Mouse (Mus musculus) CH12.LX (cell line): ENCODE measurements around the gene Dnah3. TPM values are rescaled to one million over a fixed set of nuclear protein-coding genes. Genes with fewer than 3 reads are reported as not detected.

Experiments used
- DNase-seq: peaks from one replicate; pipeline ENCODE4 v3.0.0-alpha.2; 2013; ENCODE audit errors: extremely low read depth
- H3K27ac ChIP-seq: 2 replicates; pipeline ENCODE4 v1.5.1; 2012; ENCODE audit warnings: low read depth, mild to moderate bottlenecking, control low read depth, moderate library complexity; ENCODE audit not compliant: insufficient read depth
- H3K27me3 ChIP-seq: replicated peaks from 2 replicates; pipeline ENCODE3; 2012; ENCODE audit warnings: inconsistent platforms
- H3K36me3 ChIP-seq, 2 experiments: replicated peaks in 1 of 2; 2 replicates each; pipeline versions ENCODE3 to v1.6.1; 2012; ENCODE audit warnings: inconsistent platforms in 1 of 2, low read length in 1 of 2, mild to moderate bottlenecking in 1 of 2, mixed read lengths in 1 of 2, moderate library complexity in 1 of 2; ENCODE audit not compliant: control insufficient read depth in 1 of 2, insufficient read depth in 1 of 2
- H3K4me1 ChIP-seq, 2 experiments: 2 replicates each; pipeline ENCODE4 v1.6.1; 2012; ENCODE audit warnings: inconsistent platforms in 1 of 2, moderate library complexity in 1 of 2; ENCODE audit not compliant: insufficient read depth in 2 of 2, control insufficient read depth in 1 of 2
- H3K4me2 ChIP-seq: 2 replicates; pipeline ENCODE4 v1.6.1; 2012; ENCODE audit warnings: low read depth, mild to moderate bottlenecking, control low read depth; ENCODE audit not compliant: poor library complexity, insufficient read depth, severe bottlenecking
- H3K4me3 ChIP-seq, 3 experiments: fragments of 150-350 bp in 1 of 3; sonication (generic) in 1 of 3; replicated peaks in 1 of 3; 2 replicates each; pipeline versions ENCODE3 to v1.5.1; 2011 to 2012; ENCODE audit warnings: low read depth in 2 of 3, low read length in 2 of 3, mild to moderate bottlenecking in 2 of 3, moderate library complexity in 2 of 3, control low read depth in 1 of 3, improper control_type of control experiment in 1 of 3, inconsistent platforms in 1 of 3, mixed read lengths in 1 of 3; ENCODE audit not compliant: poor library complexity in 1 of 3
- H3K79me2 ChIP-seq: replicated peaks from 2 replicates; pipeline ENCODE4 v1.6.1; 2012; ENCODE audit warnings: mild to moderate bottlenecking, moderate library complexity; ENCODE audit not compliant: control insufficient read depth, poor library complexity, insufficient read depth, severe bottlenecking; ENCODE audit errors: extremely low read depth
- H3K9ac ChIP-seq: 2 replicates; pipeline ENCODE4 v1.6.1; 2012; ENCODE audit warnings: low read depth, mild to moderate bottlenecking, control low read depth, moderate library complexity; ENCODE audit not compliant: insufficient read depth
- H3K9me3 ChIP-seq: replicated peaks from 2 replicates; pipeline ENCODE3; 2012; ENCODE audit warnings: low read length, inconsistent platforms, mixed read lengths
- BHLHE40 ChIP-seq: IDR thresholded peaks from 2 replicates; pipeline ENCODE4 v1.6.1; 2011; ENCODE audit warnings: mild to moderate bottlenecking, low read depth, low read length, improper control_type of control experiment
- CHD2 ChIP-seq: IDR thresholded peaks from 2 replicates; pipeline ENCODE4 v1.6.1; 2011; ENCODE audit warnings: low read length, improper control_type of control experiment
- CTCF ChIP-seq, 2 experiments: IDR thresholded peaks in 1 of 2; conservative IDR thresholded peaks in 1 of 2; 2 replicates each; pipeline ENCODE4 v1.5.1; 2011 to 2012; ENCODE audit warnings: low read depth in 2 of 2, low read length in 2 of 2, improper control_type of control experiment in 1 of 2, inconsistent platforms in 1 of 2, mild to moderate bottlenecking in 1 of 2, moderate library complexity in 1 of 2
- EP300 ChIP-seq: IDR thresholded peaks from 2 replicates; pipeline ENCODE4 v1.6.1; 2011; ENCODE audit warnings: low read length, improper control_type of control experiment
- ETS1 ChIP-seq: conservative IDR thresholded peaks from 2 replicates; pipeline ENCODE4 v1.6.1; 2012; ENCODE audit warnings: low read depth, mild to moderate bottlenecking, inconsistent platforms, low read length, improper control_type of control experiment, moderate library complexity
- GABPA ChIP-seq: IDR thresholded peaks from 2 replicates; pipeline ENCODE4 v1.6.1; 2012; ENCODE audit warnings: low read depth, low read length, improper control_type of control experiment, inconsistent platforms; ENCODE audit not compliant: insufficient replicate concordance
- HCFC1 ChIP-seq: IDR thresholded peaks from 2 replicates; pipeline ENCODE4 v1.6.1; 2012; ENCODE audit warnings: low read depth, mild to moderate bottlenecking, inconsistent platforms, low read length, improper control_type of control experiment
- IRF4 ChIP-seq: IDR thresholded peaks from 2 replicates; pipeline ENCODE4 v1.6.1; 2014; ENCODE audit warnings: low read depth, mild to moderate bottlenecking, inconsistent platforms, low read length, improper control_type of control experiment
- JUN ChIP-seq: IDR thresholded peaks from 2 replicates; pipeline ENCODE4 v1.6.1; 2011; ENCODE audit warnings: low read depth, mild to moderate bottlenecking, low read length, improper control_type of control experiment, moderate library complexity; ENCODE audit not compliant: insufficient read depth
- JUND ChIP-seq: conservative IDR thresholded peaks from 2 replicates; pipeline ENCODE4 v1.6.1; 2011; ENCODE audit warnings: low read depth, low read length, improper control_type of control experiment
- MAFK ChIP-seq: IDR thresholded peaks from 2 replicates; pipeline ENCODE4 v1.6.1; 2011; ENCODE audit warnings: low read length, improper control_type of control experiment; ENCODE audit not compliant: insufficient replicate concordance
- MAX ChIP-seq: IDR thresholded peaks from 2 replicates; pipeline ENCODE4 v1.6.1; 2011; ENCODE audit warnings: low read length, improper control_type of control experiment
- MEF2A ChIP-seq: IDR thresholded peaks from 2 replicates; pipeline ENCODE4 v1.6.1; 2014; ENCODE audit warnings: low read depth, mild to moderate bottlenecking, inconsistent platforms, low read length, improper control_type of control experiment, borderline replicate concordance
- MXI1 ChIP-seq: IDR thresholded peaks from 2 replicates; pipeline ENCODE4 v1.6.1; 2011; ENCODE audit warnings: mild to moderate bottlenecking, low read depth, low read length, improper control_type of control experiment
- NELFE ChIP-seq: IDR thresholded peaks from 2 replicates; pipeline ENCODE4 v1.6.1; 2011; ENCODE audit warnings: low read depth, low read length, improper control_type of control experiment
- POLR2A ChIP-seq: IDR thresholded peaks from 2 replicates; pipeline ENCODE4 v1.6.1; 2011; ENCODE audit warnings: low read depth, mild to moderate bottlenecking, improper control_type of control experiment, low read length
- POLR2AphosphoS2 ChIP-seq: IDR thresholded peaks from 2 replicates; pipeline ENCODE4 v1.6.1; 2011; ENCODE audit warnings: low read depth, low read length, improper control_type of control experiment
- RCOR1 ChIP-seq: conservative IDR thresholded peaks from 2 replicates; pipeline ENCODE4 v1.6.1; 2012; ENCODE audit warnings: low read depth, mild to moderate bottlenecking, inconsistent platforms, low read length, improper control_type of control experiment
- SIN3A ChIP-seq: IDR thresholded peaks from 2 replicates; pipeline ENCODE4 v1.6.1; 2012; ENCODE audit warnings: low read length, improper control_type of control experiment, inconsistent platforms
- TBP ChIP-seq: conservative IDR thresholded peaks from 2 replicates; pipeline ENCODE4 v1.6.1; 2011; ENCODE audit warnings: low read depth, low read length, improper control_type of control experiment
- USF2 ChIP-seq: conservative IDR thresholded peaks from 2 replicates; pipeline ENCODE4 v1.6.1; 2011; ENCODE audit warnings: low read depth, low read length, improper control_type of control experiment
- ZC3H11A ChIP-seq: IDR thresholded peaks from 2 replicates; pipeline ENCODE4 v1.6.1; 2012; ENCODE audit warnings: low read depth, mild to moderate bottlenecking, inconsistent platforms, low read length, improper control_type of control experiment
- dilution Hi-C: fragments of 300-500 bp; cut with MboI; formaldehyde crosslinking; loops from 2 replicates; pipeline ENCODE4 v1.14.3; 2020; ENCODE audit warnings: low sequenced_read_pairs; ENCODE audit not compliant: extremely low pct_unique_long_range_greater_than_20kb, extremely low pct_ligation_motif_present
- in situ Hi-C: fragments of 300-500 bp; cut with MboI; formaldehyde crosslinking; loops from 3 replicates; pipeline ENCODE4 v1.14.3; 2019; ENCODE audit warnings: low sequenced_read_pairs, low pct_ligation_motif_present, low pct_unique_long_range_greater_than_20kb, mixed read lengths
- polyA plus RNA-seq: library from polyadenylated mRNA; unstranded; fragments of >175 nt; gene quantifications from 2 replicates; pipeline ENCODE4 v1.2.1, GENCODE M21; 2012; ENCODE audit warnings: low read depth; ENCODE audit not compliant: insufficient read length
- total RNA-seq, 2 experiments: library from RNA; depleted of rRNA; stranded (reverse); fragments of 300-350 nt in 1 of 2; fragments of >200 nt in 1 of 2; gene quantifications; 2 replicates each; pipeline ENCODE4 v1.2.3; 2012 to 2014

Gene Dnah3
- total and polyA plus RNA-seq, 3 experiments, result not detected

- in situ Hi-C loops (no loop called here), dilution Hi-C loops (no loop called here)
- H3K27me3 ChIP-seq, result no peaks in the 10 kb centered on the region
- TF ChIP-seq GABPA (no peak), RCOR1 (no peak), SIN3A (no peak), EP300 (no peak), JUND (no peak), MEF2A (no peak), TBP (no peak), ZC3H11A (no peak)
- peaks cover 0 to 2% of the 10 kb centered on the region in 2 experiments; a peak in 1 of 4 replicates for H3K4me1 ChIP-seq
- no peak overlapping the region for H3K9ac ChIP-seq
- DNase-seq, result no peak
- no peaks in the 10 kb centered on the region for H3K9me3 ChIP-seq
- no peak overlapping the region for H3K4me2 ChIP-seq
- no peaks in the 10 kb centered on the region for H3K36me3 ChIP-seq
- no peaks in the 10 kb centered on the region for H3K79me2 ChIP-seq
- H3K27ac ChIP-seq, result no peak overlapping the region
- H3K4me3 ChIP-seq, result no peak overlapping the region
Observed at GRCm38 (mm10) chr7:119959491-119959890, 135.6 kb downstream of the Dnah3 start.

DNA sequence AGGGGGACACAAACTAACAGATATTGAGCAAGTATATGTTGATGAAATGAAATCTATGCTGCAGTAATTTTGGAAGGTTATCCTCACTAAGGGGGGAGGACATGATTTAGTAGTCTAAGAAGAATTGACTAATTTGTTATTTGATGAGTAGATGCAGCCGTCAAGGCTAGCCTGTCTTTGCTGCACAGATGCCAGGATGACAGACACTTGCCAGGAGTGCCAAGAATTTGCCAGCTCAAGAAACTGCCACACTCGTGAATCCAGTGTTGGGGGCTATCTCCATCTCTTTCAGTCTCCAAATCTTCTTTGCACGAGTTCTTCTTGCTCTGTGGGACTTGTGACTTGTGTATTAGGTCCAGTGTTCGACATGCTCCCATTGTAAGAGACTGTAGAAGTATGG is 136.0 kb downstream of the Dnah3 start:
- Histone ChIP-seq H3K27me3 (no peaks in the 10 kb centered on the region), H3K4me2 (no peak overlapping the region), H3K36me3 (no peaks in the 10 kb centered on the region), H3K27ac (no peak overlapping the region), H3K9ac (no peak overlapping the region), H3K4me1 (peaks cover 0 to 2% of the 10 kb centered on the region in 2 experiments; a peak in 1 of 4 replicates), H3K4me3 (no peak overlapping the region), H3K79me2 (no peaks in the 10 kb centered on the region), H3K9me3 (no peaks in the 10 kb centered on the region)
- TF ChIP-seq USF2, result no peak
- no peak for TF ChIP-seq MAFK
- dilution Hi-C loops, result no loop called here
- no peak for DNase-seq
- in situ Hi-C loops, result no loop called here

DNA sequence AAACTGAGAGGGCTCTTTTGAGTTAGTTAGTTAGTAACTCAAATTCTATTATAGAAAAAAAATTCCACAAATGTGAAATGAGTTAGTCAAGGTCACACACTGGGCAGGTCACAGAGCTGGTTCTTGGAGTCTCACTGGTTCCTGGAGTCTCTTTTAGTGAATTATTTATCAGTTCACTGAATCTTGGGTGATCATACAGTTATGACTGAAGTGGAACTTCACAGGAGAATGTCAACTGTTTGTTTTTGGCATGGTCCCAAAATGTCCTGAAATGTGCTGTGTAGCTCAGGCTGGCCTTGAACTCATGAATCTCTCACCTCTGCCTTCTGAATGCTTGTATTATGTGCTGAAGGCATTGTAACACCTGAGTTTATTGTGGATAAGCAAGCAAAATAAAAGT is 137.7 kb downstream of the Dnah3 start:
- no peak overlapping the region for H3K4me3 ChIP-seq
- TF ChIP-seq BHLHE40 (no peak), CTCF (conservative IDR thresholded peaks at IDR 0.05 in 1 of 2, IDR thresholded peaks at IDR 0.05 in 1 of 2; ENCODE audit: low read depth in 2 of 2, low read length in 2 of 2) (no peak), POLR2A (no peak), CHD2 (no peak), MAFK (no peak), MXI1 (no peak), ETS1 (no peak), SIN3A (no peak), IRF4 (no peak), NELFE (no peak), JUN (no peak), HCFC1 (no peak), POLR2AphosphoS2 (no peak), EP300 (no peak), USF2 (no peak), MAX (no peak)
- H3K9me3 ChIP-seq, result no peaks in the 10 kb centered on the region
- no peak overlapping the region for H3K27ac ChIP-seq
- dilution Hi-C loops, result no loop called here
- H3K79me2 ChIP-seq, result no peaks in the 10 kb centered on the region
- no peaks in the 10 kb centered on the region for H3K36me3 ChIP-seq
- in situ Hi-C loops, result no loop called here
- H3K9ac ChIP-seq, result no peak overlapping the region
- no peaks in the 10 kb centered on the region for H3K27me3 ChIP-seq
- peaks cover 0 to 2% of the 10 kb centered on the region in 2 experiments; a peak in 1 of 4 replicates for H3K4me1 ChIP-seq
- no peak for DNase-seq
- no peak overlapping the region for H3K4me2 ChIP-seq
